Mouse (Mus musculus) ovary, postnatal 36 days (tissue): Measurements from ENCODE around the gene Cmpk2.
"Not testable (repeated sequence)": the region's sequence is repeated elsewhere in the genome, so short reads cannot be mapped to it uniquely, and the experiment has no call there.

ENCODE experiments used
- DNase-seq: peaks from one replicate; pipeline ENCODE4 v3.0.0; 2022; ENCODE audit warnings: low spot score, mixed read lengths

Gene Cmpk2

DNA sequence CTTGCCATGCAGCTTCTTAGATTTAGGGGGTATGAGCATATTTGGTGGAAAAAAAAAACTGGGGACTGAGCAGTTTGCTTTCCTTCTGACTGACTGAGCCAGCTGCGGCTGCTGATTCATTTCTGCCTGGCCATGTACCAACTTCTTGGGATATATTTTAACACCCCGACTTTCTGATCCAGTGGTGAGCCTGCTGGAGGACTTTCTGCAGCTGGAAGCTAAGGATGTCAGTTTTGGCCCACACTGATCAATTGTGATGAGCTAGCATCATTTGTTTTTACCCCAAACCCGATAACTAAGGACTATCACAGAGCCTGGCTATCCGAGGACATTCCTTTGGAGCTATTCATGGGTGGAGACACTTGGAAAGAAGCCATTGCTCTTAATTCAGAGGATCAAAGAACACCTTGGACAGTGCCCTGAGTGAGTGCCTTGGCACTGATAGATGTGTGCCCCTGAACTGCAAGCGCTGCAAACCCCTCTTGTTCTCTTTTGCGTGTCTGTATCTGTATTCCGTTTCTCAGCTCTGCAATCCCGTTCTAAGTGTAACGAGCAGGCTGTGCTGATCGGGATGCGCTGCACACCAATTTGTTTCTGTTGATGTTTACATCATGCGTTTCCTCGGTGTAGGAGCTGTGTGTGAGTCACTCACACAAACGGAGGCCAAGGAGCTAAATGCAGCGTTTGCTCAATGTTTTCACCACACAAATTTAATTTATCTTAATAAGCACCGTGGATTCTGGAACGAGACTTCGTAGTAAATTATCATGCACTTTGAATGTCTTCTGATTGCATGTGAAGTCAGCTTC, 9.4 kb downstream of the Cmpk2 start:
- DNase-seq: no peak

DNA sequence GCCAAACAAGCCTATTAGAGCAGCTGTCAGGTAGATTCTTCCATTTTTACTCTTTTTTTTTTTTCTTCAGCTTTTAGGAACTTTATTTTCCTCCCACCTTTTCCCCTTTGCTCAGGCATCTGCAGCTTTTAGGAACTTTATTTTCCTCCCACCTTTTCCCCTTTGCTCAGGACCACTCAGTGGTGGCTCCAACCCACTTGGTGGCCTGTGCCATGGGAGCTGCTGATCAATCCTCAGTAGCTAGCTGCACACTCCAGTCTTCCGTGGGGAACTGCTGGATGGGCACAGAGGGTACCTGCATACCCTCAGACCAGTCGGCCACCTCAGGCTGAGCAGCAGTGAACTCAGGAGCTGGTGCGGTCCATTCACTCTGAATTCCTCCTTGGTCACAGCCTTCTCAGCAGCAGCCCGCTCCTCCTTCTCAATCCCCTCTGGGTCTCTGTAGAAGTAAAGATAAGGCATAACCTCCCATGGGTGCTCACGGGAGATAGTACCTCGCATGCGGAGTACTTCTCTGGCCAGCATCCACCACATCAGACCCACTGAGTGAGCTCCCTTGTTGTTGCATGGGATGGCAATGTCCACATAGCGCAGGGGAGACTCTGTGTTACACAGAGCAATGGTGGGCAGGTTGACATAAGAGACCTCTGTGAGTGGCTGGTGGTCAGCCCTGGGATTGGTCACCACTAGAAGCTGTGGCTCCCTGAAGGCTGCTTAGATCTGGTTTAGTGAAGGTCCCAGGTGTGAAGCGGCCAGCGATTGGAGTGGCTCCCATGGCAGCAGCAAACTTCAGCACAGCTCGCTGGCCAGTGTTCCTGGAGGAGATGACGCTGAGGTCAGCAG, 17.0 kb downstream of the Cmpk2 start:
- DNase-seq: not testable (repeated sequence)

DNA sequence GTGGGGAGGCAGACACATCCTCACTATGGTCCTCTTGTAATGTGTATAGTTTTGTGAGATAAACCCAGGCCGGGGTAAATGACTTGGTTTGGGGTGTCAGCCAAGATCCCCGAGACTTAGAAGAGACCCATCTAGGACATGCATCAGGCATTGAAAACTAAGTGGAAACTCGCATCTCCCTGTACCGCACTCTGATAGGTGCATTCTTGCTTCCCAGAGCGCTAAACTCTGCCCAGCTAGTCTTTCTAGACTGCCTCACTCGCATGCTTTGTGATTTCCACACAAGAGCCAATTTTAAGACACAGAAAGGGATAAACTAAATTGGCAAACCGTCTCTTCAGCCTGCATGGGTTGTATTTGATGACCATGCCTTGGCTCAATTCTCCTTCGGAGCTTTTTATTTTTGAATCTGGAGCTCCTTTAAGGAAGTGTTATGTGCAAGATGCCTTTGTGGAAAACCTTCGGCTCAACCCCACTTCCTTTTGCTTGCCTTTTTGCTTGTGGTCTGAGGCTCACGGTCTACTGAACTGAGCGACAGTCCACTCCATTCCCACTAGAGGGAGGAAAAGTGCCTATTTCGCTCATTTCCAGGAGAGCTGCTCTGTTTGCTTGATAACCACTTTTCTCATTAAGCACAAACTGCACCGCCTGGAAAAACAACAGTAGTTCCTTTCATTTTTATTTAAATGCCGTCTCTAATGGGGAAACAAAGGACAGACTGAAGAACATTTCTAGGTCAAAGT, 19.0 kb downstream of the Cmpk2 start:
- DNase-seq: no peak

DNA sequence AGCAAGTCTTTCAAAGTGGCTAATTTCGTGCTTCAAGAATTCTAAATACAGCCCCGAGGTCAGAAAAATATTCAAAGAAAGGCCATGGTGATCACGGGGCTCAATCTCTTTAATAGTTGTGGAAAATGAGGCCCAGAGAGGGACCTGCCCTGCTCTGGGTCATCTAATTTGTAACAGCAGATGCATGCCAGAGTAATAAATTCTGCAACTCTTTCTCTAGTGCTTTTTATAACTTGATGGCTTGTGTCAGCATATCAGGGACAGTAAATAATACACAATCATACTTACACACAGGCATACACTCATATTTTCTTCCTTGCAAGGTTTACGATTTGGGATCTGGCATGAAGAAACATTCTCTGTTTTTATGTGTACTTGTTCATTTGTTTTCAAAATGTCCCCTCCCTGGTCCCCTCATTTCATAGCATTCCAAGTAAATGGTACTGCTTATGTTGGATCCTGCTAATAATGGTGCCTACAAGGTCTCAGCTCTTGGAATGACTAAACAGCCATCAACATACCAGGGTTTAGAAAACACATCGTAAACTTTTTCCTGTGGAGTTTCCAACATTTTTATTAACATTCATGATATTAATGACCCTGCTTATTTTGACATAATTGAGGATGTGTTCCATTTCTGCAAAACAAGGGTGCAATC, 19.7 kb downstream of the Cmpk2 start:
- no peak for DNase-seq

DNA sequence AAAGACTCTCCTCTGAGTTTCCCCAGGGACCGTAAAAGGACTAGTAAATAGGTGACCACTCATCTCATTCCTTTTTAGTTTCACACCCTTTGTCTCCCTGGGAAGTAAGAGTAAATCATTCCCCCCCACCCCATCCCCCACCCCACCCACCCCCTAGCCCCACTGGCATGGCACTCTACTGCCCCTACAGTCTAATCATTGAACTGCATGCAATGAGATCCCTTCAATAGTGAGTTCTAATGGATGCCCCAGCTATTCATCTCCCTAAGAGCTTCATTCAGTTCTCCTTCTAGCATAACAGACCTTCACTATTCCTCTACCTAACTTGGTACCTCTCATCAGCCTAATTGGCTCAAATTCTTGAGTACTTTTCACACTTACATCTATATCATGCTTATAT, 20.9 kb downstream of the Cmpk2 start:
- DNase-seq: no peak

DNA sequence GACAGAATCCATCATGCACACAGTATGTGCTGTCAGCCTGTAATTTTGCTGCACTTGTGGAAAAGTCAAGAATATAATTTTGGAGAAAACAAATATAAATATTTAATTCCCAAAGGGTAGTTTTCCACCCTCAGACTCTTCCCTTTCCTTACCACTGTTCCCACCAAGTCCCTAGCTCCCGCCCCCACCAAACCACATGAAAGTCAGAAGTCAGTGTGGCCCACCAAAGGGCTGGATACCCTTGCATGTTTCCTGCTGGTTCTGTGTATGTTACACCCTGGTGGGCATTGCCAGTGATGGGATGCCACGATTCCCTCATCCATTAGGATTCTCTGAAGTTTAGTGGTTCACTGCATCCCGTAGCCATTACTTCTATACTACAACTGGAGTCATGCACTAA, 32.0 kb downstream of the Cmpk2 start:
- no peak for DNase-seq

DNA sequence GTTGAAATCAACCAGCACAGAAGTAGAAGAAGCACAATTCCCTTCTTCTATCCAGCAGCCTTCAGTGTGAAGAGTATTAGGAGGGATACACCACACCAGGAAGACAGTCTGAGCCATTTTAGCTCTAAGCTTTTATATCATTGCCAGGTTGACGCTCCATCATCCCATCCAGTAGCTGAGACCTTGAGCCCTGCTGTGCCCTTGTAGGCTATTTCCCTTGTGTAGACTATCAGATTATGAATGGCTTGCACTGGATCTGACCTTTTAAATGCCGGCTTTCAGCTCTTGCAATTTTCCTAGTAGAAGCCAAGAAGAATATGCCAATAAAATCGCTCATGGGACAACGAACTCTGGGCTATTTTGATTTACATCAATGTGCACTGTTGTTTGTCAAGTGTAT, 42.0 kb downstream of the Cmpk2 start:
- no peak for DNase-seq

DNA sequence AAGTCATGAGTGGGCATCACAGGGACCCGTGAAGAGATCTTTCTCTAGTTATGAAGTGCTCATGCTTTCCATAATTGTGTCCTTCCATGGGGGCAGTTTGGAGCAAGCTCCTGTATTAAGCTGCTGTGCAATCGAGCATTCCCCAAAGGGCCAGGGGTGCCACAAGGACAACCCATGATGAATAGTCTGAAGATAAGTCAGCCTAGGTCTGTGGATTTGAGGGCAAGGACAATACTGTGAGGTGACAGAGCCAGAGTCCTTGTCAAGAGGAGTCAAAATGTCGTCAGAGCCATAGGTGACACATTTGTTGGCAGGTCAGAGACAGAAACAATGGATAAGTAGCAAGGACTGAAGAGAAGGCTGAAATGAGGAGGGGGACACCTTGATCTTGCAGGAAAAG, 49.2 kb downstream of the Cmpk2 start:
- DNase-seq: no peak

DNA sequence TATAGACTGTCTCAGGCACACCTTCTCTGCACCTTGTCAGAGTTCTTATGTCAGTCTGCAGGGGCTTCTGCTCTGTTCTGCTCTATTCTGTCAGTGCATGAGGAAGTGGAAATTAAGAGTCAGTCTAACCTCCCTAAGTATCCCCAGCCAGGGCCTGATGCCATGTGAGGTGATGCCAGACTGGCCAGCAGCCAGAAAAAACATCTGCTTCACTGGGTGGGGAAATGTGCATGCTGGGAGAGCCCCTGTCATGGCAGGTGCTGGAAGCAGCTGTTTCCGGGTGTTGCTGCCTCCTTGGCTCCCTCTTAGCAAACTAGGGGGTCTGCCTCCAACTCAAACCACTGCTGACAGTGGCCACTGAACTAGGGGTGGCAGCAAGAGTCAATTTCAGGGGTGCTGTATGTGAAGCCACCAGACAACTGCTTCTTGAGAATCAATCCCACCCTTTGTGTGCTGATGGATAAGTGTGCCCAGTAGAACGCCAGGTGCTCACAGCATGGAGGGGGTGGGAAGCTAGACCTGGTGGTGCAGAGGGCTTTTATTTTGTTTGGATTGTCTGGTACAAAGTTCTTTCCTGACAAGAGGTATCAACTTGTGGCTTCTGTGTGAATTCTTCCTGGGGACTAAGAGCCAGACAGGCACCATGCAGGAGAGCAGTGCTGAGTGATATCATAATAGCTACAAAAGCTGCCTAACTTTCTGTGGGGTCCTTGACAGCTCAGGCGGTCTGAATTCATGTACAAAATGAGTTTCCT, 56.1 kb downstream of the Cmpk2 start:
- DNase-seq: peak; percentile 34

DNA sequence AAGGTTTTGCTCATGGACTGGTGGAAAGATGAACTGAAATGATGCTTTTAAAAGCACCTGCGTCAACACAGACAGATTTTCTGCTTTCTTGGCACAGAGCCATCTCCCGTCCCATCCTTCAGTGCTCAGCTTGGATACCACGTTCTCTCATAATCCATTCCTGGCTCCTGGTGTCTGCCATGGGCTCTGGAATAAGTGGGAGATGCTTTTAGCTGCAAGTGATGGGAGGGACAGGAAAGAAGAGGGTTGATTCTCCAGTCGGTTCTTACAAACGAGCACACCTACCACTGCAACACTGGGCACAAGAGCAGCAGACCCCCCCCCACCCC, 56.7 kb downstream of the Cmpk2 start:
- no peak for DNase-seq
